Mouse (Mus musculus) ovary, adult 2 months (tissue): ENCODE data around the gene Prss29. TPM values are rescaled to one million over a fixed set of nuclear protein-coding genes. Genes with fewer than 3 reads are reported as not detected.

Source experiments
- polyA plus RNA-seq: library from polyadenylated mRNA; depleted of rRNA; stranded (reverse); fragments of >200 nt; gene quantifications from 2 replicates; pipeline ENCODE4 v1.2.3, GENCODE M21; 2012; rRNA removed

Gene Prss29
- 0.52 and 0.84 TPM in 2 replicates for polyA plus RNA-seq

DNA sequence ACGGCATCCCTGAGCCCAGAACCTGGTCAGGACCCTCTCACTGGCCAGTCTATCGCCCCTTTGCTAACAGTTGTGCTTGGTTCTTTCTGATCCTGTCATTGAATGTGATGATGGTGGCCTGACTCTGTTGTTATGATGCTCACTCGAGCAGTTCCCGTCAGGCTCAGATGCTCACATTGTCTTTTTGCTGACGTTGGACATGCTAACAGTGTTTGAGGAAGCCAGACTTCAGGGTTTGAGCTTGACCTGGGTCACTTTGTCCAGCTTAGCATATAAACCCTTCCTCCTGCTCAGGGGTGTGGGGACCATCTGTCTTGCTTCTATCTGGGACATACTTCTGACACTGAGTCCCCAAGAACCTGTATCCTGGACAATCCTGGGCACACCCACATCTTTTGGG, at the start of gene Prss29:
Gene Prss29, plus strand, starts transcription at position 301 of the 400 bp plus-strand sequence.

DNA sequence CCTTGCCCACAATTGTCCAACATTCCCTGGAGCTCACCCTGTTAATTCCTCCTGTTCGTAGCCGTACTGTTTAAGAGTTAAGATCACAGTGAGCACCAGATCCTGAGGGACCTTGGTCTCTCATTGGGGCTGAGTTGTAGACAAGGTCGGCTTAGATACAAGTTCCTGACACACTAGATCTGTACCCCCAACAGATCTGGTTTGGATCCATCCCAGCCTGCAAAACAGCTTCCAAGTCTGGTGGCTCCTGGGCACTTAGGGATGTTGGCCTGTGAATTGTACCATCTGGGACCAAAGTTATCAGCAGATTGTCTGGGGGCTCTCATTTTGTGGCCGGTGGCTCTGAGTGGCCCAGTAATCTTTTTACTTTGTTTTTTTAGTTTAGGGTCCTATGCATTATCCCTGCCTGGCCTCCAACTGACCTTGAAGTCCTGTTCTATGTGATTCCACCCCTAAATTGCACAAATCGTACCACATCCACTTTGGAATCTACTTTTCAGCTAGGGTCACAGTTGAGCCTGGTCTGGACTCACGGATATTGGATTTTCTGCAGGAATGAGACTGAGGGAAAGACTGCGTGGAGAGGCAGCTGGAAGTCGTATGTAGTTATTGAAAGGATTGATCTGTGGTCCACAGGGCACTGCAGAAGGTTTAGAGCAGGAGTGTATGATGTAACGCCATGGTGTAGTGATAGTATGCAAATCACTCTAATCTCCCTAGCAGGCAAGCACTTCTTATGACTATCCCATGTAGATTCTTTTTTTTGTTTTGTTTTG, 43.7 kb upstream of the Prss29 start, which contains the start of gene Ube2i:
Gene Ube2i, minus strand, starts transcription at position 52 of the 776 bp plus-strand sequence.

DNA sequence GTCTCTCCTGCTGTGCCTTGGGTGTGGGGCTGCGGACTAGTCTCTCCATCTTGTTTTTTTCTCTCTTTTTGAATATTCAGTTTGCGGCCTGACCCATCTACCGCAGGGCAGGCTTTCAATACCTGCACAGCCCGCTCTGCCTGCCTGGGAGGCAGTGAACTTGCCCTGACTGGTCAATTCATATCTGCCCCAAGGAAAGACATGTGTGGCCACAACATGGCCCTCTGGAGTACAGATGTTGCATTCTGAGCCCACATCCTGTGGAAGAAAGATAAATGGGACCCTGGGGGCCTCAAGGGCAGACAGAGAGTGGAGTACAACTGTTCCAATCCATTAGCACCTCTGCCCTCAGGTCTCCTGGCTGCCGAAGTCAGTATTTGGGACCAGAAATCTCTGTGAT, 20.4 kb upstream of the Prss29 start, which contains the start of gene Prss34:
Gene Prss34, plus strand, starts transcription at position 301 of the 400 bp plus-strand sequence.

DNA sequence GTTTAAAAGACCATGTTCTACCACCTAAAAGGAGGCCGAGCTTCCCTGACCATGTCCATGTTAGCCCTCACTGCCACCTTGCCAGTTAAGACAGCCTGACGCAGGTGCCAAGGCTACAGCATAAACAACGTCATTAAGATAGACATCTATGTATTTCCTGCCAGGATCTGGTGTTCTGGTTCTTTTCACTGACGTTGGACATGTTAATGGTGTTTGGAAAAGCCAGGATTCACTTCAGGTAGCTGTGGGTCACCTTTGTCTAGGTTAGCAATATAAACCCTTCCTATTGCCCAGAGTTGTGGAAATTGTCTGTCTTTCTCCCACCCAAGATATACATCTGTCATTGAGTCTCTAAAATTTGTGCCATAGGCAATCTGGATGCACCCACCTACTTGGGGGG, 10.1 kb upstream of the Prss29 start, which contains the start of gene Prss28:
Gene Prss28, plus strand, starts transcription at position 301 of the 400 bp plus-strand sequence.

DNA sequence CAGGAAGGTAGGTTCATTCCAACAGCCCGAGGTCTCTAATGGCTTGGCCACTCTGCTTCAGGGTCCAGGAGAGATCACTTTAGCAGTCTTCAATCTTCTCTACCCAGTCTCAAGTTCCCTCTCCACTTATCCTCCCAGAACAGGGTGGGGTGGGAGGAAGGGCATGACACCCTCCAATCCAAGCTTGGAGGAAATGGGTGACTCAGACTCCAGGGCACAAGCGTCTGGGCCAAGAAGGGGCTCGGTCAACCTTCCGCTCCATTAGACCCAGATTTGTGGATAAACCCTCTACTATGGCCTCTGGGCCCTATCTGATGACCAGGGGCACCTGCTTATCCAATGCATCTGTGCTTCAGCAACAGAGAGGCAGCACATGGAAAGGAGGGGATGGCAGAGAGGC, 27.0 kb downstream of the Prss29 start, which contains the start of gene Tpsab1:
Gene Tpsab1, minus strand, starts transcription at position 101 of the 400 bp plus-strand sequence.

DNA sequence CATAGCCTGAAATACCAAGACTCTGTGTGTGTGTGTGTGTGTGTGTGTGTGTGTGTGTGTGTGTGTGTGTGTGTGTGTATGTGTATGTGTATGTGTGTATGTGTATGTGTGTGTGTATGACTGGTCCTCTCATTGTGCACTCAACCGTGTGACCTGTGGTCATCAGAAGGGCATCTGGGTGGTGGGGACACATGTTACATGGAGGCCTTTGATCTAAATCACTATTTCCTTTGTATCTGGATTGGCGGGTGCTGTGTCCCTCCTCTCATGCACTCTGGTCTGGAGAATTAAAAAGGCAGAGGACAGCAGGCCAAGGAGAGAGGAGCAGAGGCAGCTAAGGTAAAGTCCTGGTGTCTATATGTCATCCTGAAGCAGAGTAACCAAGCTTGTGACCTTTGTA, 47.6 kb downstream of the Prss29 start, which contains the start of gene Tpsb2:
Gene Tpsb2, plus strand, starts transcription at position 301 of the 400 bp plus-strand sequence.

DNA sequence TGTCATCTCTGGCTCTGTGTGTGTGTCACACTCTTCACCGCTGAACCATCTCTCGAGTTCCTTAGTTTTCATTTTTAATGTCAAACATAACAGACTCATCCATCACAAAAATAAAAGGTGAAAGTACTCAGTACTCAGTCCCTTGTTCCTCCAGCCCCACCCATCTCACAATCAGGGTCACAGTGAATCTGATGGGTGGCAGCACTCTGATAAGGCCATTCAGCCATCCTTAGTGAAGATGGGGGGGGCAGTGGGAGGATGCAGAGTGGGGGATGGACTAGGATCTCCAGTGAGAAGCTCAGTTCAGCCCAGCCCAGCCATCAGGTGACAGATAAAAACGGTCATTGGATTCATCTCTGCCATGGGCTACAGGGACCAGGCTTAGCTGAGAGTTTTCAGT, 50.5 kb downstream of the Prss29 start, which contains the start of gene Tpsg1:
Gene Tpsg1, plus strand, starts transcription at position 301 of the 400 bp plus-strand sequence.

Other genes with a start within 250 kb of the Prss29 start
- 59.3 and 68.0 TPM in 2 replicates for gene Tmem204, start 235.1 kb upstream of the Prss29 start, polyA plus RNA-seq
- gene Telo2, start 202.7 kb upstream of the Prss29 start, polyA plus RNA-seq = 50.1 and 56.2 TPM in 2 replicates
- not detected in 2 replicates for gene Ptx4, start 197.9 kb upstream of the Prss29 start, polyA plus RNA-seq
- 41.1 and 43.3 TPM in 2 replicates for gene Clcn7, start 185.3 kb upstream of the Prss29 start, polyA plus RNA-seq
- gene Ccdc154, start 156.2 kb upstream of the Prss29 start, polyA plus RNA-seq = 0.06 TPM in 1 of 2 replicates, not detected in the other
- 2.2 and 2.3 TPM in 2 replicates for gene Gm38655, start 143.2 kb upstream of the Prss29 start, polyA plus RNA-seq
- 12.1 and 12.5 TPM in 2 replicates for gene BC003965, start 134.1 kb upstream of the Prss29 start, polyA plus RNA-seq
- gene Unkl, start 130.3 kb upstream of the Prss29 start, polyA plus RNA-seq = 23.6 and 27.6 TPM in 2 replicates
- gene Gnptg, start 78.5 kb upstream of the Prss29 start, polyA plus RNA-seq = 28.6 and 37.7 TPM in 2 replicates
- 37.8 and 39.0 TPM in 2 replicates for gene Tsr3, start 78.5 kb upstream of the Prss29 start, polyA plus RNA-seq
- gene Baiap3, start 62.3 kb upstream of the Prss29 start, polyA plus RNA-seq = 10.1 and 19.3 TPM in 2 replicates
- 112 and 129 TPM in 2 replicates for gene Ube2i, start 44.0 kb upstream of the Prss29 start, polyA plus RNA-seq
- gene Prss34, start 20.3 kb upstream of the Prss29 start, polyA plus RNA-seq = 0.40 and 0.59 TPM in 2 replicates
- not detected in 2 replicates for gene Prss28, start 10.0 kb upstream of the Prss29 start, polyA plus RNA-seq
- 0.79 and 1.6 TPM in 2 replicates for gene Tpsab1, start 26.9 kb downstream of the Prss29 start, polyA plus RNA-seq
- gene Tpsb2, start 47.7 kb downstream of the Prss29 start, polyA plus RNA-seq = 13.5 and 14.6 TPM in 2 replicates
- 0.40 and 0.45 TPM in 2 replicates for gene Tpsg1, start 50.6 kb downstream of the Prss29 start, polyA plus RNA-seq
- 61.2 and 67.3 TPM in 2 replicates for gene Cacna1h, start 115.1 kb downstream of the Prss29 start, polyA plus RNA-seq
- gene Tekt4, start 136.0 kb downstream of the Prss29 start, polyA plus RNA-seq = 13.3 and 13.9 TPM in 2 replicates
- not detected in 2 replicates for gene Sstr5, start 178.6 kb downstream of the Prss29 start, polyA plus RNA-seq